Mouse (Mus musculus) gastrocnemius, adult 8-10 months (tissue): ENCODE results near the gene Acox2. TPM values are rescaled to one million over a fixed set of nuclear protein-coding genes. Genes with fewer than 3 reads are reported as not detected.

Source experiments
- total RNA-seq, 4 experiments: library from RNA; stranded (reverse); gene quantifications; 2 replicates each; pipeline ENCODE4 v1.2.4; 2022

Acox2 gene
- total RNA-seq, 4 experiments from 2014 or later = 0.56 to 0.99 TPM; not detected in 2

Other genes with a start within 250 kb of the Acox2 start
- 10 to 100 TPM; 31.3 to 35.1 (median 33.2) TPM for gene Rpp14, start 179.0 kb downstream of the Acox2 start, total RNA-seq
- gene Pxk, start 161.1 kb downstream of the Acox2 start, total RNA-seq = 10 to 100 TPM; 11.4 to 14.9 (median 12.6) TPM
- 100 to 1,000 TPM; 268 to 280 (median 272) TPM for gene Pdhb, start 86.3 kb downstream of the Acox2 start, total RNA-seq
- gene Kctd6, start 45.2 kb downstream of the Acox2 start, total RNA-seq = 10 to 100 TPM in 1 of 4 experiments, 1 to 10 TPM in 3; 7.7 to 10.4 (median 8.2) TPM
- 1 to 10 TPM; 1.3 to 2.8 (median 2.4) TPM for gene Fam107a, start 58.7 kb upstream of the Acox2 start, total RNA-seq
- not detected for gene Oit1, start 119.4 kb upstream of the Acox2 start, total RNA-seq